Mouse (Mus musculus) urinary bladder, postnatal 10 days (tissue): ENCODE results near the gene Mup4.
"Not testable (repeated sequence)": the region's sequence is repeated elsewhere in the genome, so short reads cannot be mapped to it uniquely, and the experiment has no call there.

ENCODE experiments used
- DNase-seq: peaks from one replicate; pipeline ENCODE4 v3.0.0; 2022; ENCODE audit warnings: low spot score

Gene Mup4

GRCm38 (mm10) chr4:59960610-59961009 is at the start of gene Mup4:
Mup4 (minus strand) TSS chr4:59960710.
- DNase-seq, result no peak

DNA sequence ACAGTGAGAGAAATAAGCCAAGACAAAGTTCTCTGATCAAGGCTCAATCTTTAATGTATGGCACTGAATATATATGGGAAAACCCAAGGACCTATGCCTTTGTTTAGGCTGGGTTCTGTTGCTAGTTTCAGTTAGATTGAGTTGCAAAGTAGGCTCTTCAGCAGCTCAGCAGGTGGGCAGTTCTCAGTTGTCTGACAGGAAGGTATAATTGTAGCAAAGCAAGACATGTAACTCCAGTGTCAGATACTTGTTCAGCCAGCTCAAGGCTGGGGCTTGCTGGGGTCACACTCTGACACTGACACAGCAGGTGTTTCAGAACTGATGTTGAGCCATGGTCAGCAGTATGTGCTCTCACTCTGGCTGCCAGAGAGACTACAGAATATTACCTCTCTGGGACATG is 37.4 kb upstream of the Mup4 start:
- not testable (repeated sequence) for DNase-seq

- DNase-seq, result no peak
These were observed 3.2 kb upstream of the Mup4 start, which contains the start of gene Mup6 for GRCm38 (mm10) chr4:59963405-59964344. Mup6 (plus strand) TSS chr4:59964294.

GRCm38 (mm10) chr4:59937543-59937942 is 23.0 kb downstream of the Mup4 start:
- DNase-seq, result no peak

DNA sequence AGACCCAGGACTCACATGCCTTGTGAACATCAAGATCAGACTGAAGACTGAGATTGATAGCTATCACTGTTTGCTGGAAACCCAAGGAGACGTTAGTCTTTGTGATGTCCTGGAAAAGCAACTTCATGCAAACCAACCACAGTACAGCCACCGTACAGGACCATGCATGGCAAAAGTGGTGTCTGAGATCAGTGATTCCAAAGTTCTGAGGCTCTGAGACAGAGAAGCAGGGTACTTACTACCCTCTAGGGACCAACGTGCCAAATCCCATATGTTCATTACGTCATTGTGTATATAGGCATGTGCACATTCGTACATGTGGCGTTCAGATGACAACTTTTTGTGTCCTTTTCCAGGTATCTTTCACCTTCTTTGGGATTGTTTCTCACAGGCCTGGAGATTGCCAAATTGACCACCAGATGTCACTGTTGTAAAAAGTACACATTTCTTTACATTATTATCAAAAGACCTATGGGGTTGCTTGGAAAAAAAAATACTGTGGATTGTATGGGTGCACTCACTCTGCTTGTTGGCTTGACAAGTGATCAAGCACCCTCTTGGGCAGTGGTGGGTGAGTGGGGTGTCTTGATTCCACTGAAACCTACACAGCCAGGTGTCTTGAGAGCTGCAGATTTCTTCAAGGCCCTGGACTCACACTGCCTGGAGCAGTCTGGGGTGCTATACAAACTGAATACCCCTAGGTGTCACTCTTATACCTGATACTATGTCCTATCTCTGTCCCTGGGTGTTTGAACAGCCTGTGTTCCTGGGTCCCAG is 27.8 kb downstream of the Mup4 start:
- DNase-seq, result no peak

DNA sequence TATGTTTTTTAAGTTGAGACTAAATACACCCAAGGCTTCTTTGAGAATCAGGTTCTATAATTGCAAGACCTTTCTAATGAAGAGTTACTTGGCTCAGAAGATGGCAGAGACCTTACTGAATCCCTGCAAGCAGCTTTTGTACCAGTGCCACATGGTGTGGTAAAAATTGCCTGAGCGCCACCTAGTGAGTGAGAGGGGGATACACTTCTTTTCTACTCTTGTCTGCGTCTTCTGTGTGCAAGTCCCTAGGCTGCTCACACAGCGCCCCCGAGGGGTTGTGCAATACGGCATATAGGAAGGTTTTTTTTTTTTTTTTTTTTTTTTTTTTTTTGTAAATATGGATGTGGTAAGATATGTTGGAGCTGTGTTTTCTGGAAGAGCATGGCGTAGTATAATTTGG is 32.2 kb downstream of the Mup4 start:
- no peak for DNase-seq

GRCm38 (mm10) chr4:59927666-59928065 is 32.8 kb downstream of the Mup4 start:
- no peak for DNase-seq

DNA sequence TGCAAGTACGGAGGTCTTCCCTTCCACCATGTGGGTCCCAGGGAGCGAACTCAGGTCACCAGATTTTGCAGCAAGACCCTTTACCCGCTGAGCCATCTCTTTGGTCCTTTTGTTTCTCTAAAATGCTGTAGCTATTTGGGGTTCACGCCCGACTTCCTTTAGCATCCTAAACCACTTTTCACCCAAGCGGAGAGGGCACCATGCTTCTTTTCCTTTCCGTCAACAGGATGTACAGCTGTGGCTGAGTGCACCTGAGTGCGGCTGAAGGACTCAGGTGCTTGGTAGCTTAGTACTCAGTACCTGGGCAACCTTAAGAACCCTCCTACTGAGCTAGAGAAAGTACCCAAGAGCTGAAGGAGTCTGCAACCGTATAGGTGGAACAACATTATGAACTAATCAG is 35.4 kb downstream of the Mup4 start:
- DNase-seq, result no peak

DNA sequence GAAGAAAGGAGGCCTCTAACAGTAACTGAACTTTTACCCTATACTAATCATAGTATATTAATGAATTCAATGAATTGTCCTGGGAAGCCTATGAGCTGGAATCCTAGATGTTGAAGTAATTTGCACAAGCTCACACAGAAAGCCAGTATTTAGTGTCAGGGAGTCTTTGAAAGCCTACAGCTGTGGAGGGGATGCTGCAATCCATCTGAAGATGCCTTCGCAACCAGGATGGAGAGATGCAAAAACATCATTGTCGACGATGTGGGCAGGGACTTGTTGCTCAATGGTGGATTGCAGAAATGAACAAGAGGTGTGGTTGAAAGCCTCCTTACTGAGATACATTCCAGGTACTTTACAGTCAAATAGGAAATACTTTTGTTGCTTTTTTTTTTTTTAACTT is 42.5 kb downstream of the Mup4 start:
- no peak for DNase-seq

DNA sequence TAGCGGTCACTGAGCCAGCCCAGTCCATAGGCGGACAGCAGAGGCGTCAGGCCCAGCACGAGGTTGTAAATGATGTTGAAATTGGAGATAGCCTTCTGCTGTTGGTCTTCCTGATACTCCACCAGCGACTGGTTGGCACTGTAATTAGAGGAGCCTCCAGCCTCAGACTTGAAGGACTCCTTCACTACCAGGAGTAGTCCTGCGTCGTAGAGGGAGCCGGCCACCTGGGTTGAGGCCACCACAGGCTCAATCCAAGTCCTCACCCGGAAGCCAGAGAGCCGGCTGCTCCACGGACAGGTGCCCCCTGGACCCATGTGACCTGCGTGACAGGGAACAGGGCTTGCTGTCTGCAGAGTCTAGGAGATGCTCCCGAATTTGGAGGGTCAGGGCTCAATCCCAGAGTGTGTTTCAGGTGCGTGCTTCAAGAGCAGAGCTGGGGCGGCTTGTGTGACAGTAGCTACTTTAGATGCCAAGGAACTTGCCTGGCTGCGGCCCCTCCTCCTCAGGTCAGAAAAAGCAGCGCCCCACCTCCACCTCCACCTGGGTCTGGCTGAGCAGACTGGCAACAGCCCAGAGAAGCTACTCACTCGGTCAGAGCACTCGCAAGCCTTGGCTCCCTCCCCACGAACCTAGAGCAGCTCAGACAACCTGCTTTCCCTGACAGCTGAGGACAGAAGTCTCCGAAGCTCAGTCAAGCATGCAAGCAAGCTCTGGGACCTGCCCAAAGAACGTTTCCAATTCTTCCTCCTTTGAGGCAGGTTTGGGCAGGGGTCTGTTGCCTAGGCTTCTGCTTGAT is 45.7 kb downstream of the Mup4 start, which contains the start of gene Slc46a2:
TSS of gene Slc46a2 (minus strand) at position 449 of the 796 bp plus-strand sequence.
- DNase-seq, result no peak

GRCm38 (mm10) chr4:59908785-59909184 is 51.7 kb downstream of the Mup4 start:
- no peak for DNase-seq

GRCm38 (mm10) chr4:59907657-59908230 is 52.8 kb downstream of the Mup4 start:
- DNase-seq, result no peak

GRCm38 (mm10) chr4:59907092-59907491 is 53.4 kb downstream of the Mup4 start:
- DNase-seq, result no peak
